Mouse (Mus musculus): ENCODE data around the gene Ccdc175.
A peak's percentile ranks its signal among the peaks of the same experiment; 100 is the strongest.

Ccdc175 gene

GRCm38 (mm10) chr12:72184929-72185328 lies at the start of gene Ccdc175:
Gene Ccdc175 (minus strand): TSS chr12:72185029.
- no peak for DNase-seq (ENCODE audit: low spot score in 2 of 2)

GRCm38 (mm10) chr12:72234151-72234550 lies 49.3 kb upstream of the Ccdc175 start:
- DNase-seq (ENCODE audit: low spot score in 2 of 2), result peak in 1 of 2 experiments; percentile 31

- DNase-seq (ENCODE audit: low spot score in 2 of 2), result no peak
Observed at GRCm38 (mm10) chr12:72232826-72233790, 48.3 kb upstream of the Ccdc175 start.

GRCm38 (mm10) chr12:72232176-72232575 lies 47.3 kb upstream of the Ccdc175 start:
- no peak for DNase-seq (ENCODE audit: low spot score in 2 of 2)

GRCm38 (mm10) chr12:72229451-72230196 lies 44.8 kb upstream of the Ccdc175 start:
- DNase-seq (ENCODE audit: low spot score in 2 of 2), result peak; percentile 21 to 44

DNA sequence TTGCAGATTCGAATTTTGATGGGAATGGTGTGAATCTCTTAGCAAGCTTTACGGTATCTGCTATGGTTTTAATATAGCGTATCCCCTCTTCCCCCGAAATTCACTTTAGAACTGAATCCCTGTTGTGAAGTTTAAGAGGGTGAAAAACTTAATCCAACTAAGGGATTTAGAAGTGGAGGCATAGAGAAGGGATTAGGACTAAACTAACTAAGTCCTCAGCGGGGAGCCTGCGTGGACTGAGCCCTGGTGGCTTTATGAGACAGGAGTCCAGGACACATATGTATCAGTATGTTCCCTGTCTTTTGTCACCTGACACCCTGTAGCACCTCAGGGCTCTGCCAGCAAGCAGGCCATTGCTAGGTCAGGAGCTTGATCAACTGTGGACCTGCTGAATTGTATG lies 42.9 kb upstream of the Ccdc175 start:
- DNase-seq (ENCODE audit: low spot score in 2 of 2), result no peak

GRCm38 (mm10) chr12:72225371-72225770 lies 40.5 kb upstream of the Ccdc175 start:
- DNase-seq (ENCODE audit: low spot score in 2 of 2), result no peak

GRCm38 (mm10) chr12:72223557-72224102 lies 38.8 kb upstream of the Ccdc175 start:
- no peak for DNase-seq (ENCODE audit: low spot score in 2 of 2)

GRCm38 (mm10) chr12:72213554-72213953 lies 28.7 kb upstream of the Ccdc175 start:
- DNase-seq (ENCODE audit: low spot score in 2 of 2), result peak in 1 of 2 experiments; percentile 31

DNA sequence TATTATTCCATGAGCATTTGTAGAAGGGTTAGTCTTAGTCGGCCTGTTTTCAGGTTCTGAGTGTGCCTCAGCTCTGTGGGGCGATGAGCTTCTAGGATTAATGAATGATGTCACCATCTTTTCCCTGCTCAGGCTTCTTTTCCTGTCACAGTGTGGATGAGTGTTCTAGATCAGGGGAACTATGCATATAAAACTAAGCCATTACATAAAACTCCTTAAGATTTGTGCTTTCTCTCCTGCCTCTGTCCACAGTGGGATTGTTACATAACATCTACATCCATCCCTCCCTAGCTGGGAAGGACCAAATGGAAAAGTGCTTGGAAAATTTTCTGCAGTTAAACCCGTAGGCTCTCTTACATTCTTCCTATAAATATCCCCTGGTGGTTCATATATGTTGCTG lies 16.0 kb upstream of the Ccdc175 start:
- peak in 1 of 2 experiments; percentile 43 for DNase-seq (ENCODE audit: low spot score in 2 of 2)

GRCm38 (mm10) chr12:72197925-72198486 lies 13.2 kb upstream of the Ccdc175 start:
- DNase-seq (ENCODE audit: low spot score in 2 of 2), result no peak

DNA sequence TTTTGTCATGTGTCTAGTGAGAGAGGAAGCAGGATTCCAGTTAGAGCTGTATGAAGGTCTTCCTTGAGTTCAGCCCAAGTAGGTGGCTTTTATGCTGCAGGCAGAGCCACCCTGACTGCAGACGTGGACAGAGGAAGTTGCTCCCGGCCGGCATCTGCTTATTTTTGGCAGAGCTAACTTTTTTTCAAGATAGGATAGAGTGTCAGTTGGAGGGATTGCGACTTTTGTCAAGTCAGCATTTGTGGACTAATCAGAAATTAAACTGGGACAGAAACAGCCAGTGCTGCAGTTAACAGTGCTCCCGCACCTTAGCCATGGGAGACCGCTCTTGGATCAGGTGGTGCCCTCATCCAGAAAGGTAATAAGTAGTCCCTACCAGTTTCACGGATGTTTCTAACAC lies 12.6 kb upstream of the Ccdc175 start:
- DNase-seq (ENCODE audit: low spot score in 2 of 2), result no peak

DNA sequence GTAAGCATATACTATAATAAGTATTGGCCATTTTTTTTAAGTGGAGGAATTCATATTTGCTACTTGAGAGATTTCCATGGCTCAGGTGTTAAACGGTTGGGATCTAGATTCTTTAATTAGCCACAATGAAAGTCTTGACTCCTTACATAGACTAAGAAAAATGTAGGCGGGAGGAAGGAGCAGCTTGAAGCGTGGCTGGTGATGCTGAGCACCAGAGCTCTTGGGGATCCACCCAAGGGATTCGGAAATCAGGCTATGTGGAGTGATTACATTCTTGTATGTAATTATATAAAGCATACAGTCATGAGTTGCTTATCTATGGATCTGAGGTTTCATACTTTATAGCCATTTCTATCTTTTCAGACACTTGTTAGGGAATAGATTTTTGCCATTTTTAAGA lies 5.3 kb downstream of the Ccdc175 start:
- peak in 1 of 2 experiments; percentile 21 for DNase-seq (ENCODE audit: low spot score in 2 of 2)

- DNase-seq (ENCODE audit: low spot score in 2 of 2), result no peak
Observed at GRCm38 (mm10) chr12:72178322-72178721, 6.5 kb downstream of the Ccdc175 start.

GRCm38 (mm10) chr12:72158421-72158820 lies 26.4 kb downstream of the Ccdc175 start:
- no peak for DNase-seq (ENCODE audit: low spot score in 2 of 2)

- DNase-seq (ENCODE audit: low spot score in 2 of 2), result peak; percentile 55 to 57
Observed at GRCm38 (mm10) chr12:72150786-72151185, 34.0 kb downstream of the Ccdc175 start.

DNA sequence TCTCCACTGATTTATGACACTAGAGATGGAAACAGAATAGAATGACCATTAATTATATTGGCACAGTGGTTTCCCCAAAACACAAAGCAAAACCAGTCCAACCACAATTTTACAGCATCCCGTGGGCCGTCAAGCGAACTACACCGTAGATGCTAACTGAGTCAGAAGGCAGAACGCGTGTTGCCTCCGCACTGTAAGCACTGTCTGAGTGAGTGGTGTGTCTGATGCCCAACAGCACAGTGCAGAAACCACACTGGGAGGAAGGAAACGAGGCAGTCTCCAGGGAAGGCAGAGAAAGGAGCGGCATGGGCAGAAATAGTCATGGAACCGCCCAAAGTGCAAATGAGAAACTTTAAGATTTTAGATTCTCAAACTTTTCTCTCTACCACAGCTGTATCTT lies 55.6 kb downstream of the Ccdc175 start:
- DNase-seq (ENCODE audit: low spot score in 2 of 2), result no peak

GRCm38 (mm10) chr12:72115686-72116345 lies 69.0 kb downstream of the Ccdc175 start:
- no peak for DNase-seq (ENCODE audit: low spot score in 2 of 2)

DNA sequence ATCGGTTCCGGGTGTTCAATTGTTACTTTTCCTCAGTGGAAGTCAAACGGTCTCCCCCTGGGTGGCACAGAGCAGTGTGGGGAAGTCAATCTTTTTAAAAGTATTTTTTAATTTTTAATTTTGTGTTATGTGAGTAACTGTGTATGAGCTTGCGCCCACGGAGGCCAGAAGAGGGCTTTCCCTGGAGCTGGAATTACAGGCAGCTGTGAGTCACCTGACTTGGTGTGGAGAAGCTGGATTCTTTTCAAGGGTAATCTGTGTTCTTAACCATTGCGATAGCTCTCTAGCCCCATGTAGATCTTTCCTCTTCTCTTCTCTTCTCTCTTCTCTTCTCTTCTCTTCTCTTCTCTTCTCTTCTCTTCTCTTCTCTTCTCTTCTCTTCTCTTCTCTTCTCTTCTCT lies 69.7 kb downstream of the Ccdc175 start:
- DNase-seq (ENCODE audit: low spot score in 2 of 2), result no peak

GRCm38 (mm10) chr12:72104525-72105281 lies 80.1 kb downstream of the Ccdc175 start:
- DNase-seq (ENCODE audit: low spot score in 2 of 2), result peak; percentile 71 to 81

- DNase-seq (ENCODE audit: low spot score in 2 of 2), result no peak
Observed at GRCm38 (mm10) chr12:72104027-72104426, 80.8 kb downstream of the Ccdc175 start.

All from right cerebral cortex, adult 2 months (tissue).